Mouse (Mus musculus) brown adipose tissue, adult 24 weeks (tissue): ENCODE measurements around the gene Stard10. TPM values are rescaled to one million over a fixed set of nuclear protein-coding genes. Genes with fewer than 3 reads are reported as not detected.

Source experiments
- H3K27ac ChIP-seq: fragments of 200-500 bp; replicated peaks from 2 replicates; pipeline ENCODE4 v1.5.1; 2012; ENCODE audit warnings: low read depth, mild to moderate bottlenecking, low read length
- H3K4me1 ChIP-seq: fragments of 200-500 bp; 2 replicates; pipeline ENCODE4 v1.6.1; 2012; ENCODE audit warnings: low read length, mixed read lengths; ENCODE audit not compliant: control insufficient read depth, insufficient read depth, insufficient read length
- H3K4me3 ChIP-seq: fragments of 200-500 bp; 2 replicates; pipeline ENCODE4 v1.5.1; 2012; ENCODE audit warnings: low read depth, mild to moderate bottlenecking, low read length, moderate library complexity; ENCODE audit not compliant: insufficient read depth
- polyA plus RNA-seq: library from polyadenylated mRNA; stranded (reverse); fragments of >200 nt; gene quantifications from 2 replicates; pipeline ENCODE4 v1.2.4, GENCODE M21; 2012; ENCODE audit not compliant: missing spikeins, insufficient read depth, insufficient read length

Gene Stard10
- polyA plus RNA-seq, 1 experiment = 41.4 TPM

DNA sequence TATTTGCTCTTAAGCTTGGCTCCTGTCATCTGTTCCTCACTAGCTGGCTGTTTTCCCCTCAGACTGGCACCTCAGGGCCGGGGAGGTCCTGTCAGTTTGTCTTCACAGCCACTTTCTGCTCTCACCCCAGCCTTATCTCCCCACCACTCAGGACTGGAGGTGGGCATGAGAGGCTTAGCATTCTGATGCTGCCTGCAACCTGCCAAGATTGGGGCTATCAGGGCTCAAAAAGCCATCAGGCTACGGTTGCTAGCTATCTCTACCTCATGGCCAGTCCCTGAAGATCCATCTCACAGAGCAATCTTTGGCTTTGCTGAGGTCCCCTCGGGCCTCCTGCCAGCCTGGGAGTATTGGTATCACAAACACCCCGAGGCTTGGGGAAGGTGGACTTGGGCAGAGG lies 2.0 kb downstream of the Stard10 start:
- no peak overlapping the region for H3K27ac ChIP-seq
- no peak overlapping the region for H3K4me3 ChIP-seq
- no peaks in the 10 kb centered on the region for H3K4me1 ChIP-seq

- no peak overlapping the region for H3K27ac ChIP-seq
Observed at GRCm38 (mm10) chr7:101319796-101320195, 2.9 kb downstream of the Stard10 start.

DNA sequence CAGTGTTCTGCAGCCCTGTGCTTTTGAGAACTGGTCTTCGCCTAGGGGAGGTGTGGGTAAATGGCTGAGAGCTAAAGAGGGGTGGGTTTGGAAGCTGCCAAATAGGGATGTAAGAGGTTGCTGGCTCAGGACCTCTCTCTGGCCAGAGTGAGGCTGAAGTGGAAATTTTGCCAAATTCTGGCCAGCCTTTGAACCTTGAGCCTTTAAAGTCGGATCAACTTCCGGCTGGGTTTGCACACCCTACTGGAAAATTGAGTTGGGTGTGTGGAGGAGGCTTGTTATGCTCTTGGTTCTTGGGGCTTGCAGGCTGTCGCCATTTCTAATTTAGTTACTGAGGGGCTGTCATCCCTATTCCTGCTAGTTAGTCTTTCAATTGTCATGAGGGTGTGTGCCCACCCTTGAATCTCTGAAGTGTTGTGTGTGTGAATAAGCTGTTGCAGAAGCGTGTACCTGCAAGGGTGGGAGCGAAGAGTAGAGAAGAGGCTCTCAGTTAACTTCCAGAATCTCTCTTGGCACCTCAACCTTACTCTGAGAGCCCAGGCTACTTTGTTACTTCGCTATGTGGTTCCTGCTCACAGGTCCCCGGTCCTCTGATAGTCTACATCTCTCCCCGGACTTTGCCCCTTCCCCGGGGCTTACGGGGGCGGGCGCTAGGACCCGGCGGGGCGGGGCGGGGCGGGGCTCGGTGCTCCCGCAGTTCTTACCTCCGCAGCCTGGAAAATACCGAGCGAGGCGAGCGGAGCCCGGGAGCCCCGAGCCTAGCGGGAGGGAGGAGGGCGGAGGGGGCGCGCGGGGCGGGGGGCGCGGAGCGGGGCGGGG lies 3.7 kb downstream of the Stard10 start:
- Histone ChIP-seq H3K4me3 (peak overlapping the region; percentile 59), H3K4me1 (no peaks in the 10 kb centered on the region), H3K27ac (no peak overlapping the region)

More at GRCm38 (mm10) chr7:101319796-101320195, 2.9 kb downstream of the Stard10 start:
- H3K4me3 ChIP-seq = no peak overlapping the region
- H3K4me1 ChIP-seq = no peaks in the 10 kb centered on the region

DNA sequence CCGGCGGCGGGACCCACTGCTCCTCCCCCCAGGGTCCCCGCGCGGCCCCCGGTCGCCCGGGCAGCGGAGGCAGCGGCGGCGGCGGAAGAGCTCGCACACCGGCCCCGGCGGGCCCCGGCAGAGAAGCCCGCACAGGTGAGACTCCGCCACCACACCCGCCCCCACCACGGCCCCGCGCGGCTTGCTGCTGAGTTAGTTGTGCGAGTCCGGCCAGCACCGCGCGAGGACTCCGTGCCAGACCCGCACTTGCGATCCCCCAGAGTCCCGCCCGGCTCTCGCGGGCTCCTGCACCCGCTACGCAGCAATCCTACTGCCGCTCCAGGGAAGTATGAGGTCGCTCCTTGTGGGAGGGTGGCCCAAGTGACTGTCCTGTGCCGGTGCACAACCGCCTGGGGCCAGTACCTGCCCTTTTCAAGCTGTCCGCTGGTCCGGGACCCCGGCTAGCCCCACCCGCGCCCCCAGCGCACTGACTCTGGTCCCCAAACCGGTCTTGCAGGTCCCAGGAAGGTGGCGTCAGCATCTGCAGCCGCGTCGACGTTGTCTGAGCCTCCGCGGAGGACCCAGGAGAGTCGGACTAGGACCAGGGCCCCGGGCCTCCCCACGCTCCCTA lies 4.4 kb downstream of the Stard10 start:
- Histone ChIP-seq H3K27ac (no peak overlapping the region), H3K4me3 (peak overlapping the region; percentile 59), H3K4me1 (no peaks in the 10 kb centered on the region)

DNA sequence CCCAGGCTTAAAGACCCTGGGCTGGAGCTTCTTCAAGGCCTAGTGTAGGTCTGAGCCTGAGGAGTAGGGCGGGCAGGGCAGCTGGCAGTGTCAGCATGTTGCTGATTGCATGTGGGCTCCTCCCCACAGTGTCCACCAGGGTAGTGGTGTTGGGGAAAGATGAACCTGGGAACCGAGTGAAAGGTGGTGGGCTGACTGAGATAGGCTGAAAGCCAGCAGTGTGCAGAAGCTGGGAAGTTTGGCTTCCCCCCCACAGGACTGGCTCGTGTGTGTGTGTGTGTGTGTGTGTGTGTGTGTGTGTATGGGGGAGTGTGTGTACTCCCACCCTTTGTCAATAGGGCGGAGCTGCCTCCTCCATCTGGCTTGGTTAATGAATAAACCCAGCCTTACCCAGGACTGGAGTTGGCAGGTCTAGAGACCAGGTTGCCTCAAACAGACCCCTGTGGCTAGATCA lies 6.3 kb downstream of the Stard10 start:
- Histone ChIP-seq H3K4me3 (no peak overlapping the region), H3K4me1 (no peaks in the 10 kb centered on the region), H3K27ac (no peak overlapping the region)

DNA sequence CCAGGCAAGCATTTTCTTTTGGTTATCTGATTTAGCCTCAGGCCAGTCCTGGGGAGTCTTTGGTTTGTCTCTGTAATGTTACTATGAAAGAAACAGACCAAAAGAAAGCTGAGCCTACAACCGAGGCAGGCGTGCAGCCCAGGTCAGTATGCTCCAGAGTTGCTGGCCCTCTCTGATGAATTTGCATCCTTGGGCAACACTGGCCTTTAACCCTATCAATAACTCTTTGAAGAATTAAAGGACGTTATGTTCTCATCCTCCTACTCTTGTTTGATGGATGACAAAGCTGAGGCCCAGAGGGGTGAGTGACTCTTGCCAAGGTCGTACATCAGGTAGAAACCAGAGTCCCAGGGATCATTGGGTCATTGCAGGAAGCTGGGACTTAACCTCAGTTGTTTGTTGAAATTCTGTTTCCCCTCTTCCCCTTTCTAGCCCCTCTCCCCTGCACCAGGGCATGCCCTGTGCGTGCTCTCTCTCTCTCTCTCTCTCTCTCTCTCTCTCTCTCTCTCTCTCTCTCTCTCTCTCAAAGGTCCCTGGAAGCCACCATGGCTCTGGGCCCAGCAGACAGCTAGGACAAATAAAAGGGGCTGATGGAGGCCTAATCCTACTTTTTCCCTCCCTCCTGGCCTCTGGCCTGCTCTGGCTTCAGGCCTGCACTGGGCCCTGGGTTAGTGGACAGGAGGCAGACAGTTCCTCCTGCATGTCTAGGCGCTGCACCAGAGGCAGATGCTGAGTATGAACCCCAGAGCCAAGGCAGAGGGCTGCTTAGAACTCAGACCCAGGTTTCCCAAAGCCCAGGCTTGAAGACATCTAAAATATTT lies 7.5 kb downstream of the Stard10 start:
- Histone ChIP-seq H3K27ac (no peak overlapping the region), H3K4me3 (no peak overlapping the region)

GRCm38 (mm10) chr7:101326006-101326405 lies 9.1 kb downstream of the Stard10 start:
- Histone ChIP-seq H3K4me3 (no peak overlapping the region), H3K4me1 (no peaks in the 10 kb centered on the region), H3K27ac (no peak overlapping the region)

More for the DNA sequence above, 7.5 kb downstream of the Stard10 start:
- H3K4me1 ChIP-seq = no peaks in the 10 kb centered on the region

DNA sequence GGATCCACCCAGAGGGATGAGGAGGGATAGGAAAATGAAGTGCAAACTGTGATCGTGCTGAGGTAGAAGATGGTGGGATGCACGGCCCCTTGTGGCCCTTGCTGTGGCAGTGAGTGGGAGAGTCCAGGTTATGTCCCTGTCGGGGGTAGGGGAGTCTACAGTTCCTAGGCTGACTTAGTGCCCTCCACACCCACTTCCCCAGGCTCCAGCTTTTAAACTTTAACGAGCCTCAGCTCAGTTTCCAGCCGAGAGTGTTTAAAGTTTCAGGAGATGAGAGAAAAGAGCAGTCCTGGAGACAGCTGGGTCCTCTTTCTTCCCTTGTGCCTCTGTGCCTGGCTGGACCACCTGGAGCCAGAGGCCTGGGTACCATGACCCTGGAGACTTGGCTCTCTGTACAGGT lies 10.4 kb downstream of the Stard10 start:
- no peak overlapping the region for H3K4me3 ChIP-seq
- no peak overlapping the region for H3K27ac ChIP-seq
- H3K4me1 ChIP-seq = no peaks in the 10 kb centered on the region

- H3K4me3 ChIP-seq = no peak overlapping the region
- H3K27ac ChIP-seq = no peak overlapping the region
- H3K4me1 ChIP-seq = no peaks in the 10 kb centered on the region
Observed at GRCm38 (mm10) chr7:101327786-101328185, 10.9 kb downstream of the Stard10 start.

DNA sequence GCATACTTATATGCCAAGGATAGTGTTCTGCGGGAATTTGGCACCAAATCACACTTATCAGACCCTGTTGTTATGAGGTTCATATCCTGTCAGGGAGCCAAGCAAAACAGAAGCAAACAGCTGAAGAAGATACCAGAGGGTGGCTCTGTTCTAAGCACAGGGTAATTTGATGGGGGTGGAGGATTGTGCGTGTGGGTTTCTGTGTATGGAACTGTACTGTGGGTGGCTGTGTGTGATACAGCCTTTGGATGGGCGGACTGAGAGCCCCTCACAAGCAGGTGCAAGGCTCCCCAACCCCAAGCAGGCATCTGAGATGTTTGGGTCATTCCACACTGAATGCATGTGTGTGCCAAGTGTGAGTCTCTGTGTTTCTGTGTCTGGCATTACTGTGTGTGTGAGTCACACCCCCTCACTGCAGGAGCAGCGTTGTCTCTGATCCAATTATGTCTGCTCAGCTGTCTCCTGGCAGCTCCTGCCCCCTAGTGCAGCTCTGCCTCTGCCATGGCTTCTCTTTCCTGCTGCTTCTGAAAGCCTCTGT lies 11.8 kb downstream of the Stard10 start:
- Histone ChIP-seq H3K27ac (no peak overlapping the region), H3K4me3 (no peak overlapping the region), H3K4me1 (no peaks in the 10 kb centered on the region)

DNA sequence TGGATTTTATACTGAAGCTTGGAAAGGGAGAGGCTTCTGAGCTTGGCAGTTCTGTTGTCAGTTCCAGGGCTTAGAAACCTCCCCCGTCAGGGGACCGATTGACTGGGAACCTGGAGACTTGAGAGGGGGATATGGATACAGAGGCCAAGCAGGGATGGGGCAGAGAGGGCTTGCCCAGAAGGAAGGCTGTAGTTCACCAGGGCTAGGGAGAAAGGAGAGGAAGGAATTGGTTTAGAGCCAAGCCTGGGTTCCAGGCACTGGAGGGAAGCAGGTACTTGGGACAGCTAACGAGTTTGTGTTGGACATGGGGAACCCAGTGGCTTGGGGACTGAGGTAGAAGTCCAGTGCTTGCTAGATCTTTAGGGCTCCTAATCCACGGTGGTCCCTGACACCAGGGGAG lies 12.7 kb downstream of the Stard10 start:
- Histone ChIP-seq H3K4me3 (no peak overlapping the region), H3K4me1 (no peaks in the 10 kb centered on the region), H3K27ac (no peak overlapping the region)

- H3K4me3 ChIP-seq = no peak overlapping the region
- H3K27ac ChIP-seq = no peak overlapping the region
- no peaks in the 10 kb centered on the region for H3K4me1 ChIP-seq
Observed at GRCm38 (mm10) chr7:101330074-101330840, 13.4 kb downstream of the Stard10 start.

DNA sequence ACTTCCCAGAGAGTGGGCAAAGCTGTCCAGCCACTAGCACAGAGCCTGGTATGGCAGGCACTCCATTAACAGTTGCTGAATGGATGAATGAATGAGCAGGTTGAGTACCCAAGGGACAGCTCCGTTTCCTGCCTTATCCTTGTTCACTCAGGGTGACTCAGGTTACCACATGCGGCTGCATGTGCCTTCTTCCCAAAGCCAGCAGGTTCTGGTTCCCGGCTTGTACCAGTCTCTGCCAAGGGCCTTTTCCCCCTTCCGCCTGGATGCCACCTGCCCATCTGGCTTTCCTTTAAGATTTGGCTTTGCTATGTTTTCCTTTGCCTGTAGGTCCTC lies 13.9 kb downstream of the Stard10 start:
- no peak overlapping the region for H3K27ac ChIP-seq
- no peaks in the 10 kb centered on the region for H3K4me1 ChIP-seq
- no peak overlapping the region for H3K4me3 ChIP-seq

GRCm38 (mm10) chr7:101332045-101332831 lies 15.4 kb downstream of the Stard10 start:
- no peaks in the 10 kb centered on the region for H3K4me1 ChIP-seq

More at GRCm38 (mm10) chr7:101332045-101332831, 15.4 kb downstream of the Stard10 start:
- H3K4me3 ChIP-seq = no peak overlapping the region
- H3K27ac ChIP-seq = no peak overlapping the region
